Comparison of ENCODE assay signal across 8 mouse cellular contexts in genomic region chr10:18388784-18389575, GRCm38 (mm10).
DNase-seq lines count a peak whose midpoint lies in the region; ATAC-seq and TF ChIP-seq lines count a peak whose summit lies in the region.

No protein-coding gene starts in this region.

- no peaks in the 10 kb centered on the region for H3K79me2 ChIP-seq in MEL (ENCODE audit: control insufficient read depth, insufficient read depth, low read length, poor library complexity)

- no peak overlapping the region for H3K4me3 ChIP-seq in MEL (ENCODE audit: control insufficient read depth in 1 of 2, insufficient read depth in 1 of 2, low read depth in 2 of 2, low read length in 2 of 2)
- H3K4me3 ChIP-seq in forebrain, embryonic 13.5 days: no peak overlapping the region
- peak overlapping the region; percentile 17; the same call in 1 of the 2 replicates for H3K4me3 ChIP-seq in layer of hippocampus, adult 2 months

- TF ChIP-seq POLR2A in MEL (IDR thresholded peaks at IDR 0.05; ENCODE audit: control insufficient read depth in 1 of 2, insufficient read depth in 1 of 2, low read depth in 1 of 2, low read length in 2 of 2, poor library complexity in 1 of 2): no peak

- 21% methylated on average over 10 of the region's 10 CpGs for WGBS in forebrain, embryonic 13.5 days

- peak overlapping the region; percentile 9; the same call in 1 of the 2 replicates for H3K4me2 ChIP-seq in forebrain, embryonic 13.5 days

- H3K4me1 ChIP-seq in MEL (ENCODE audit: control insufficient read depth in 1 of 2, insufficient read depth in 2 of 2, low read length in 2 of 2): no peaks in the 10 kb centered on the region
- peaks cover 12% of the 10 kb centered on the region for H3K4me1 ChIP-seq in forebrain, embryonic 13.5 days

- H3K27ac ChIP-seq in MEL (ENCODE audit: control insufficient read depth, low read depth, low read length): no peak overlapping the region
- peak overlapping the region; percentile 27; the same call in 1 of the 2 replicates for H3K27ac ChIP-seq in forebrain, embryonic 13.5 days
- peak overlapping the region; percentile 72 for H3K27ac ChIP-seq in layer of hippocampus, adult 2 months

- no peak; the same call in 1 of the 2 replicates for TF ChIP-seq RAD21 in MEL (IDR thresholded peaks at IDR 0.05; ENCODE audit: low read depth, low read length)

- peak; percentile 14 for DNase-seq in MEL (ENCODE audit: low read depth, low spot score)
- DNase-seq in adrenal gland, postnatal 25 days: peak; percentile 52
- DNase-seq in heart, postnatal 36 days: peak; percentile 50 to 52
- DNase-seq in layer of hippocampus, adult 2 months (ENCODE audit: low spot score in 2 of 2): peak; percentile 45 to 48
- peak; percentile 83 for DNase-seq in lung, postnatal 10 days
- peak; percentile 55 for DNase-seq in right cerebral cortex, adult 18-20 months

- no peak for TF ChIP-seq EP300 in MEL (IDR thresholded peaks at IDR 0.05; ENCODE audit: low read depth in 1 of 2, low read length in 2 of 2)

- no peak overlapping the region for H3K9ac ChIP-seq in MEL (ENCODE audit: control insufficient read depth, low read depth, low read length, poor library complexity, severe bottlenecking)
- no peak overlapping the region for H3K9ac ChIP-seq in forebrain, embryonic 13.5 days

- TF ChIP-seq CTCF in MEL (IDR thresholded peaks at IDR 0.05 in 2 of 3, conservative IDR thresholded peaks at IDR 0.05 in 1 of 3; ENCODE audit: control insufficient read depth in 1 of 3, insufficient read depth in 1 of 3, low read depth in 2 of 3, low read length in 3 of 3, poor library complexity in 1 of 3, severe bottlenecking in 1 of 3): peak in 1 of 3 experiments; percentile 32; a peak in 2 of 6 replicates
- peak; percentile 90 for TF ChIP-seq CTCF in layer of hippocampus, adult 2 months (conservative IDR thresholded peaks at IDR 0.05)

- no peaks in the 10 kb centered on the region for H3K9me3 ChIP-seq in MEL (replicated peaks; ENCODE audit: insufficient read depth, low read length)
- no peaks in the 10 kb centered on the region for H3K9me3 ChIP-seq in forebrain, embryonic 13.5 days (replicated peaks)

- no peaks in the 10 kb centered on the region for H3K36me3 ChIP-seq in MEL (ENCODE audit: control insufficient read depth in 1 of 2, insufficient read depth in 2 of 2, low read length in 2 of 2)
- no peaks in the 10 kb centered on the region for H3K36me3 ChIP-seq in forebrain, embryonic 13.5 days (ENCODE audit: poor library complexity, severe bottlenecking)

- H3K27me3 ChIP-seq in MEL (ENCODE audit: control insufficient read depth in 1 of 2, insufficient read depth in 2 of 2, low read length in 2 of 2): no peaks in the 10 kb centered on the region
- no peaks in the 10 kb centered on the region; the same call in 1 of the 2 replicates for H3K27me3 ChIP-seq in forebrain, embryonic 13.5 days

- intact Hi-C loops in heart, postnatal 36 days (cut with DNase I): loop anchor here (2.0 to 10.0 kb wide), 2 partner anchors 70 to 334 kb away; partner anchors contain the start of genes Nhsl1 and Reps1

- ATAC-seq in forebrain, embryonic 13.5 days: peak; percentile 80
- ATAC-seq in erythroblast, adult 5-6 weeks (replicated peaks; ENCODE audit: low FRiP score, poor library complexity, severe bottlenecking): no peak

TF ChIP-seq in MEL, 35 proteins besides CTCF, POLR2A, EP300 and RAD21:
- TF ChIP-seq MAZ (IDR thresholded peaks at IDR 0.05; ENCODE audit: low read depth, low read length): no peak
- peak; percentile 25; the same call in 1 of the 2 replicates for TF ChIP-seq SMC3 (IDR thresholded peaks at IDR 0.05; ENCODE audit: low read depth, low read length)

Comparison
In these comparisons a context has a peak if more than half of its experiments do, and no peak if none do; other contexts are left out.
1. DNase-seq: peak in every context shown above with its lines; median percentile 83 in lung, postnatal 10 days; 55 in right cerebral cortex, adult 18-20 months; 52 in adrenal gland, postnatal 25 days; 51 in heart, postnatal 36 days; 46 in layer of hippocampus, adult 2 months; 14 in MEL.